Mouse (Mus musculus) ES-E14 (cell line): ENCODE data around the gene Ralgapa2. TPM values are rescaled to one million over a fixed set of nuclear protein-coding genes. Genes with fewer than 3 reads are reported as not detected.

Source experiments
- DNase-seq: peaks from one replicate; pipeline ENCODE4 v3.0.0-alpha.2; 2013; ENCODE audit warnings: low read depth, low spot score
- H3K27ac ChIP-seq: 2 replicates; pipeline ENCODE4 v1.5.1; 2012; ENCODE audit warnings: low read depth, mild to moderate bottlenecking, low read length, moderate library complexity, mixed read lengths; ENCODE audit not compliant: poor library complexity, insufficient read depth, severe bottlenecking
- H3K36me3 ChIP-seq: 2 replicates; pipeline ENCODE4 v1.6.1; 2012; ENCODE audit warnings: mild to moderate bottlenecking, low read length, moderate library complexity, mixed read lengths; ENCODE audit not compliant: control insufficient read depth, poor library complexity, insufficient read depth, severe bottlenecking
- H3K4me1 ChIP-seq, 2 experiments: fragments of 150-350 bp in 1 of 2; sonication (generic) in 1 of 2; 2 replicates each; pipeline ENCODE4 v1.6.1; 2012; ENCODE audit warnings: low read length in 2 of 2, mild to moderate bottlenecking in 1 of 2, mixed read lengths in 1 of 2; ENCODE audit not compliant: control insufficient read depth in 2 of 2, insufficient read depth in 2 of 2, poor library complexity in 1 of 2
- H3K4me3 ChIP-seq, 2 experiments: fragments of 150-350 bp in 1 of 2; sonication (generic) in 1 of 2; 2 replicates each; pipeline ENCODE4 v1.5.1; 2012; ENCODE audit warnings: low read length in 2 of 2, low read depth in 1 of 2, mild to moderate bottlenecking in 1 of 2, mixed read lengths in 1 of 2; ENCODE audit not compliant: insufficient read depth in 1 of 2, poor library complexity in 1 of 2, severe bottlenecking in 1 of 2
- H3K9ac ChIP-seq: 2 replicates; pipeline ENCODE4 v1.6.1; 2012; ENCODE audit warnings: low read depth, mild to moderate bottlenecking, low read length, mixed read lengths; ENCODE audit not compliant: poor library complexity, insufficient read depth, severe bottlenecking
- H3K9me3 ChIP-seq: fragments of 150-350 bp; sonication (generic); 2 replicates; pipeline ENCODE4 v1.6.1; 2012; ENCODE audit warnings: low read depth, mild to moderate bottlenecking, low read length; ENCODE audit not compliant: control insufficient read depth, insufficient read depth
- CHD2 ChIP-seq: IDR thresholded peaks from 2 replicates; pipeline ENCODE4 v1.6.1; 2014; ENCODE audit warnings: mild to moderate bottlenecking, low read depth, low read length, inconsistent platforms
- HCFC1 ChIP-seq: IDR thresholded peaks from 2 replicates; pipeline ENCODE4 v1.6.1; 2012; ENCODE audit warnings: low read length, inconsistent platforms, borderline replicate concordance; ENCODE audit not compliant: insufficient read depth
- MAFK ChIP-seq: IDR thresholded peaks from 2 replicates; pipeline ENCODE4 v1.6.1; 2014; ENCODE audit warnings: mild to moderate bottlenecking, low read depth, low read length, inconsistent platforms; ENCODE audit not compliant: insufficient read depth
- ZC3H11A ChIP-seq: IDR thresholded peaks from 2 replicates; pipeline ENCODE4 v1.6.1; 2012; ENCODE audit warnings: low read depth, mild to moderate bottlenecking, inconsistent platforms, low read length, borderline replicate concordance
- ZNF384 ChIP-seq: IDR thresholded peaks from 2 replicates; pipeline ENCODE4 v1.6.1; 2012; ENCODE audit warnings: low read depth, low read length, inconsistent platforms
- in situ Hi-C, 2 experiments: fragments of 600-800 bp; cut with MboI; formaldehyde crosslinking; loops; one replicate each; pipeline ENCODE4 v1.15.1; 2025; ENCODE audit warnings: low sequenced_read_pairs in 2 of 2, inconsistent platforms in 1 of 2; ENCODE audit not compliant: unreplicated experiment in 2 of 2
- total RNA-seq: library from RNA; depleted of rRNA; stranded (reverse); fragments of 300-350 nt; gene quantifications from 2 replicates; pipeline ENCODE4 v1.2.3, GENCODE M21; 2012

The Ralgapa2 gene
- total RNA-seq, 1 experiment: 23.0 TPM

DNA sequence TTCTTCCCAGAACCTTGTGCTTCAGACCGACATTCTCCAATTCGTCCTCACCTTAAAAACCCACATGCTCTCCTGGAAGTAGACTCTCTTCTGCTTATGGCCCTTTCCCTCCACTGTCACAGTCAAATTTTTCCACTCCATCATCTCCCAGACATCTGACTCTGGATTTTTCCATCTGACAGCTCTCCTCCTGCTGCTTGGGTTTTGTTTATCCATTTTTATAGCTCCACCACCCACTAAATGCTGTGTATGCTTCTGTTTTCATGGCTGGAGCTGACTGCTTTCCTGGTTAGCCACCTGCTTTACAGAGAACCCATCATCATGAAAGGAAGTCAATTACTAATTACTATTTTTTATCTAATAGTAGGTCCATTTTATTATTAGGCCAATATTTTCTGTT, 86.9 kb downstream of the Ralgapa2 start:
- H3K27ac ChIP-seq: no peak overlapping the region
- no peak for TF ChIP-seq ZC3H11A
- TF ChIP-seq CHD2: no peak
- TF ChIP-seq ZNF384: no peak
- no peak for TF ChIP-seq HCFC1
- no peaks in the 10 kb centered on the region for H3K9me3 ChIP-seq
- no peak overlapping the region for H3K4me3 ChIP-seq
- no peak overlapping the region for H3K9ac ChIP-seq
- DNase-seq: no peak
- in situ Hi-C loops: no loop called here
- H3K36me3 ChIP-seq: peaks cover 2% of the 10 kb centered on the region; the same call in 1 of the 2 replicates
- no peaks in the 10 kb centered on the region for H3K4me1 ChIP-seq

DNA sequence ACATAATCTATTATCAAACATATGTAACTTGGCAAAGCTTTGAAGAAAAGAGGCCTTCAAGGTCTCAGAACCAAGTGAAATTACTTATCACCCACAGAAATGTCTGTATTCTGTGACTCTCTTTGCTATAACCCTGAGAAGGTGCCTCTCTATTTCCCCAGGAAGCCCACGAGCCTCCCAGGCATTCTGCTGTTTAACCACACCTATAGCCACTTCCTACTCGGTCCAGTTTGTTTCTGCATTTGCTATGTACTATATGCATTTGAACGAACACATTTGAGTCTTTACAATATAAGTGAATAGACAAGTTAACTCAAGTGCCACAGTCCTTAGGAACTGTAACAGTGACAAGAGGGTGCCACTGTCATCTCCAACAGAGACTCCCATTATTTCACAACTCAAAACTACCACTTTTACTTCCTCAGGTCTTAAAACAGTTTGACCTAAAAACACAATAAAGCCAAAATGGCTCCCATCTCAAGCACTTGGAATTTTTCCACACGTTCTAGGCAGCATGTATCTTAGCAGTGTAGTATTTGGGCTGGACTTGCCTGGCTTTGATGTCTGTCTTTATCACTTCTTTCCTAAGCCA, 88.3 kb downstream of the Ralgapa2 start:
- in situ Hi-C loops: loop anchor here (25.0 kb wide), 1 partner anchor 462 kb away; no protein-coding TSS in a partner anchor
- H3K36me3 ChIP-seq: peaks cover 2% of the 10 kb centered on the region; the same call in 1 of the 2 replicates
- no peak for DNase-seq
- H3K27ac ChIP-seq: no peak overlapping the region
- TF ChIP-seq ZC3H11A: no peak
- TF ChIP-seq CHD2: no peak
- TF ChIP-seq MAFK: no peak
- no peak for TF ChIP-seq HCFC1
- no peak for TF ChIP-seq ZNF384
- no peak overlapping the region for H3K9ac ChIP-seq
- H3K4me3 ChIP-seq: no peak overlapping the region
- no peaks in the 10 kb centered on the region for H3K9me3 ChIP-seq
- no peaks in the 10 kb centered on the region for H3K4me1 ChIP-seq

DNA sequence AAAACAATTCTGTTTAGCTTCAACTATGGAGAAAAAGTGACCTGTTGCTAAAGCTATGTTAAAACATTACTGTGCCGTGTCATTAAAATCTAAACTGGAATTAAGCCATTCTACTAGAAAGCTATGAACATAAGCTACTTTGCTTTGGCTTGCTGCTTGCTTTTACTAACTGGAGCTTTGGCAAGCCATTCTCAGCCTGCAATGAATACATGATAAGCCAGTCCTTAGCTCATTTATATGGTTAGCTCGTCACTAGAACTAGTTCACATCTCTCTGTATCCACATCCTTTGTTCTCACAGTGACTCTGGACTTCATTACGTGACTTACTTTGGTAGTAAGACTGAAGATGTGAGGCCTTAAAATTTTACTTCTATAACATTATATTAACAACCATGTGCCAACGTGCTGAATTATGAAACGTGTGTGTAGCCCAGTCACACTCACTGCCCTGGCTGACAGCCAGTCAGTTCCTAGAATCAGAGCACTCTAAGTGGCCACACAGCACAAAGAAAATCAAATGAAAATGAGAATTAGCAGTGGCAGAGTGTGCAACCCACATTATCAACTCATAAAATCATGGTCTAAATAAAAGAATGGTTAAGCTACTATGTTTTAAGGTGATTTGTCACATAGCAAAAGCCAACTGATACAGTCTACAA, 89.0 kb downstream of the Ralgapa2 start:
- no peak overlapping the region for H3K9ac ChIP-seq
- DNase-seq: no peak
- TF ChIP-seq ZNF384: no peak
- no peak for TF ChIP-seq MAFK
- TF ChIP-seq ZC3H11A: no peak
- TF ChIP-seq CHD2: no peak
- no peak for TF ChIP-seq HCFC1
- H3K4me1 ChIP-seq: no peaks in the 10 kb centered on the region
- peaks cover 2% of the 10 kb centered on the region; the same call in 1 of the 2 replicates for H3K36me3 ChIP-seq
- no peak overlapping the region for H3K4me3 ChIP-seq
- no peaks in the 10 kb centered on the region for H3K9me3 ChIP-seq
- in situ Hi-C loops: loop anchor here (25.0 kb wide), 1 partner anchor 461 kb away; no protein-coding TSS in a partner anchor
- H3K27ac ChIP-seq: no peak overlapping the region

DNA sequence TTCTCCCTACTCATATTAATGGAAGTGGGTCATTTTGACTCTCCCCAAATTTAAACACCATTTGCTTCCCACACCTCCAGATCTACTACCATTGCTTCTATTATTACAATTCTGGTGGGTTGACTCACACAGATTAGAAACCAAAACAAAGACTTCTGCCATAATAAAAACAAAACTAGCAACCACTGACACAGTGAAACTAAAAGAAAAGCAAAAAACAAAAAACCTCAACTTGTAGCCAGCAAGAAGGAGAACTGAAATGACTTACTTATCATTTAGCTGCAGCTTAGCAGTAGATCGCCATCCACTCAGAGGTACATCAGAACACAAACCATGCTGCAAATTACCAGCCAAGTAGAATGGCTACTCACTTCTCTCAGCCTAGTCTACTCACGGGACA, 95.9 kb downstream of the Ralgapa2 start:
- H3K4me3 ChIP-seq: no peak overlapping the region
- no peak overlapping the region for H3K9ac ChIP-seq
- H3K4me1 ChIP-seq: no peaks in the 10 kb centered on the region
- no peaks in the 10 kb centered on the region; the same call in 1 of the 2 replicates for H3K36me3 ChIP-seq
- DNase-seq: no peak
- in situ Hi-C loops: loop anchor here (25.0 kb wide), 1 partner anchor 454 kb away; no protein-coding TSS in a partner anchor
- no peak for TF ChIP-seq MAFK
- no peak for TF ChIP-seq ZNF384
- TF ChIP-seq HCFC1: no peak
- TF ChIP-seq ZC3H11A: no peak
- TF ChIP-seq CHD2: no peak
- no peaks in the 10 kb centered on the region for H3K9me3 ChIP-seq
- H3K27ac ChIP-seq: no peak overlapping the region
